ENCODE assay signal across 8 mouse cellular contexts in genomic region chr8:44937141-44937825, GRCm38 (mm10). TPM values are rescaled to one million over a fixed set of nuclear protein-coding genes. Genes with fewer than 3 reads are reported as not detected.
DNase-seq lines count a peak whose midpoint lies in the region; ATAC-seq and TF ChIP-seq lines count a peak whose summit lies in the region.

No protein-coding gene starts in this region.

- H3K4me2 ChIP-seq in forebrain, embryonic 16.5 days (ENCODE audit: low read length), result peak overlapping the region; percentile 97
- H3K4me2 ChIP-seq in hindbrain, embryonic 12.5 days (replicated peaks), result peak overlapping the region; percentile 84

- H3K27me3 ChIP-seq in E14TG2a.4 (ENCODE audit: insufficient read depth, low read length), result peaks cover 21% of the 10 kb centered on the region
- H3K27me3 ChIP-seq in forebrain, embryonic 16.5 days (replicated peaks; ENCODE audit: control insufficient read depth, insufficient read depth, low read length), result no peaks in the 10 kb centered on the region
- H3K27me3 ChIP-seq in hindbrain, embryonic 12.5 days, result no peaks in the 10 kb centered on the region

- TF ChIP-seq POLR2A in brain, embryonic 14.5 days (IDR thresholded peaks at IDR 0.05; ENCODE audit: borderline replicate concordance, extremely low read depth, insufficient read depth, insufficient read length, poor library complexity, severe bottlenecking), result no peak

- no peak for TF ChIP-seq CTCF in E14TG2a.4 (conservative IDR thresholded peaks at IDR 0.05; ENCODE audit: low read length)
- peak; percentile 44; the same call in 1 of the 2 replicates for TF ChIP-seq CTCF in brain, embryonic 14.5 days (IDR thresholded peaks at IDR 0.05; ENCODE audit: borderline replicate concordance, extremely low read depth, insufficient read depth, insufficient read length)

- H3K4me1 ChIP-seq in E14TG2a.4 (replicated peaks; ENCODE audit: low read depth, low read length), result peaks cover 53% of the 10 kb centered on the region
- H3K4me1 ChIP-seq in forebrain, embryonic 16.5 days (replicated peaks; ENCODE audit: control insufficient read depth, insufficient read depth, low read length), result peaks cover 19% of the 10 kb centered on the region
- H3K4me1 ChIP-seq in hindbrain, embryonic 12.5 days, result peaks cover 7% of the 10 kb centered on the region

- H3K9me3 ChIP-seq in E14TG2a.4 (ENCODE audit: low read length), result no peaks in the 10 kb centered on the region
- no peaks in the 10 kb centered on the region for H3K9me3 ChIP-seq in forebrain, embryonic 16.5 days (ENCODE audit: control insufficient read depth, low read length)
- no peaks in the 10 kb centered on the region for H3K9me3 ChIP-seq in hindbrain, embryonic 12.5 days (replicated peaks)

- ATAC-seq in forebrain, embryonic 16.5 days, result 0 out of 2 replicates have a peak, but pooled peaks have one; percentile 7
- peak; percentile 7; the same call in 1 of the 2 replicates for ATAC-seq in hindbrain, embryonic 12.5 days (ENCODE audit: low FRiP score)

- H3K4me3 ChIP-seq in E14TG2a.4 (replicated peaks; ENCODE audit: low read length), result peak overlapping the region; percentile 91
- H3K4me3 ChIP-seq in forebrain, embryonic 16.5 days (replicated peaks; ENCODE audit: low read length), result peak overlapping the region; percentile 77
- peak overlapping the region; percentile 69 for H3K4me3 ChIP-seq in hindbrain, embryonic 12.5 days

- H3K27ac ChIP-seq in forebrain, embryonic 16.5 days (ENCODE audit: low read length), result peak overlapping the region; percentile 56
- H3K27ac ChIP-seq in hindbrain, embryonic 12.5 days, result peak overlapping the region; percentile 84

- peak overlapping the region; percentile 65 for H3K9ac ChIP-seq in forebrain, embryonic 16.5 days (replicated peaks; ENCODE audit: low read depth, low read length)
- H3K9ac ChIP-seq in hindbrain, embryonic 12.5 days, result peak overlapping the region; percentile 67

- DNase-seq in brain, embryonic 14.5 days (ENCODE audit: low read depth), result peak; percentile 88
- DNase-seq in layer of hippocampus, postnatal 25 days (ENCODE audit: extremely low spot score in 1 of 2, low spot score in 1 of 2), result peak; percentile 31 to 47
- peak; percentile 65 for DNase-seq in lung, postnatal 14 days
- peak; percentile 76 to 84 for DNase-seq in right cerebral cortex, postnatal 10 days (ENCODE audit: low spot score in 2 of 2)
- DNase-seq in T-cell, adult 2 months (ENCODE audit: low spot score), result no peak

- peaks cover 19% of the 10 kb centered on the region for H3K36me3 ChIP-seq in E14TG2a.4 (ENCODE audit: insufficient read depth, low read length)
- no peaks in the 10 kb centered on the region for H3K36me3 ChIP-seq in forebrain, embryonic 16.5 days (ENCODE audit: control insufficient read depth, insufficient read depth)
- no peaks in the 10 kb centered on the region for H3K36me3 ChIP-seq in hindbrain, embryonic 12.5 days

- under 1% methylated on average over 34 of the region's 34 CpGs for WGBS in forebrain, embryonic 16.5 days
- under 1% methylated on average over 34 of the region's 34 CpGs for WGBS in hindbrain, embryonic 12.5 days

RNA-seq across cellular contexts. Expression of gene Fat1, which starts 2.0 kb away (rescaled TPM):
- 39.8 and 59.0 TPM in 2 replicates for polyA plus RNA-seq in brain, embryonic 14.5 days (2012; rRNA removed)
- polyA plus RNA-seq in forebrain, embryonic 16.5 days (2015; fragmentation: Nextera tagmentation; extraction: Ambion mirVana), result 8.7 and 10.4 TPM in 2 replicates
- polyA plus RNA-seq in hindbrain, embryonic 12.5 days (2016; fragmentation: Nextera tagmentation; extraction: Ambion mirVana), result 19.6 and 24.3 TPM in 2 replicates
- 10 to 100 TPM; 22.7 to 28.7 TPM for total RNA-seq in layer of hippocampus, postnatal 25 days (2021)
